Mouse (Mus musculus) spleen, adult 2 months (tissue): ENCODE data around the gene Nckap5. TPM values are rescaled to one million over a fixed set of nuclear protein-coding genes. Genes with fewer than 3 reads are reported as not detected.

Source experiments
- DNase-seq, 2 experiments: peaks; one replicate each; pipeline versions ENCODE4 v3.0.0 to v3.0.0-alpha.2; 2012 to 2021; ENCODE audit warnings: low spot score in 2 of 2, low read depth in 1 of 2
- H3K27ac ChIP-seq: fragments of 200-500 bp; 2 replicates; pipeline ENCODE4 v1.5.1; 2012; ENCODE audit warnings: low read length, inconsistent platforms; ENCODE audit not compliant: insufficient read depth
- H3K27me3 ChIP-seq: fragments of 200-500 bp; 2 replicates; pipeline ENCODE4 v1.6.1; 2012; ENCODE audit warnings: mild to moderate bottlenecking, moderate library complexity, low read length, inconsistent platforms; ENCODE audit not compliant: control insufficient read depth, insufficient read depth
- H3K36me3 ChIP-seq: fragments of 200-500 bp; 2 replicates; pipeline ENCODE4 v1.6.1; 2012; ENCODE audit warnings: mild to moderate bottlenecking, low read length, inconsistent platforms; ENCODE audit not compliant: control insufficient read depth, insufficient read depth
- H3K4me1 ChIP-seq: fragments of 200-500 bp; 2 replicates; pipeline ENCODE4 v1.6.1; 2011; ENCODE audit warnings: inconsistent platforms; ENCODE audit not compliant: control insufficient read depth, insufficient read depth, insufficient read length
- H3K4me3 ChIP-seq: fragments of 200-500 bp; 2 replicates; pipeline ENCODE4 v1.5.1; 2011; ENCODE audit warnings: mild to moderate bottlenecking, inconsistent platforms; ENCODE audit not compliant: insufficient read depth, insufficient read length; ENCODE audit errors: extremely low read depth
- CTCF ChIP-seq: fragments of 200-500 bp; IDR thresholded peaks from 2 replicates; pipeline ENCODE4 v1.5.1; 2011; ENCODE audit warnings: mild to moderate bottlenecking, inconsistent platforms; ENCODE audit not compliant: insufficient read depth, insufficient read length, insufficient replicate concordance; ENCODE audit errors: extremely low read depth
- POLR2A ChIP-seq: fragments of 200-500 bp; IDR thresholded peaks from 2 replicates; pipeline ENCODE4 v1.6.1; 2011; ENCODE audit warnings: low read depth, low read length, inconsistent platforms
- WGBS: fragments of 180-500 bp; shearing (Covaris S2); methylation state at CpG from one replicate; pipeline ENCODE4 v1.1.7; 2018; 5-methylcytosine and 5-hydroxymethylcytosine counted together
- polyA plus RNA-seq: library from polyadenylated mRNA; depleted of rRNA; stranded (reverse); fragments of >200 nt; gene quantifications from 2 replicates; pipeline ENCODE4 v1.2.3, GENCODE M21; 2012

Gene Nckap5
- polyA plus RNA-seq, 1 experiment, result 0.26 TPM

DNA sequence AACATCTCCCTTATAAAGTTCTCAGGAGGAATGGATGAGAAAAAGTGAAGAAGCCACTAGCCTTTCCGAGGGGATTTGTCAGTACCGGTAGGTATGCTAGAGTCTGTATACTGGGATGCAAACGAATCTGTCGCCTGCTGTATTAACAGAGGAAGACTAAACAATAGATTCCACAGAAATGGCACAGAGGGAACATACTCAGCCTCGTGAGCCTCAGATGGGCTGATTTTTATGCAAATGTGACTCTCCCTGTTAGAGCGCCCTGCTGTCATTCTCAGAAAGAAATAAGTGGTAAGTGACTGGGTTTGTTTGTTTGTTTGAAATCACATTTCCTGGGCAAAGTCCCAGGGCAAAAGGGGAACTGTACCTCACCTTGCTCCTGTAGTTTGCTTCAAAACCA lies 858.7 kb downstream of the Nckap5 start:
- no peak for DNase-seq
- 73% methylated on average over 6 of the region's 6 CpGs for WGBS
- Histone ChIP-seq H3K4me3 (no peak overlapping the region), H3K27ac (no peak overlapping the region), H3K4me1 (no peaks in the 10 kb centered on the region), H3K27me3 (no peaks in the 10 kb centered on the region), H3K36me3 (no peaks in the 10 kb centered on the region)
- no peak for TF ChIP-seq CTCF
- TF ChIP-seq POLR2A, result no peak

DNA sequence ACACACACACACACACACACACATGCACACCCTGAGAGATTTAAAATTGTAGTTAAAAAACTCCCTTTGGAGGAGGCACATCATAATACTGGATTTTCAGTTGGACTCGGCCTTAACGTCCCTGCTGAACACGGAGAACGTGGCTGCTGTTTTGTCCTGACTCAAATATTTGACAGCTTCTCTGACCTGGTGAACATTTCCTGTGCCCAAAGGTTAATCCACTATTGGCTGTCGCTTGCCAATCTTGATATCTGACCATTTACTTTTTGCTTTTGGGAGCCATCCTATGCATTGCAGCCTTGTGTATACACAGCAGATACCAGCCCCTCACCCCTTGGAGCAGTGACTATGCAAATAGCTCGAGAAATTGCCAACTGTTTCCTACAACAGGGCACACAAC lies 862.9 kb downstream of the Nckap5 start:
- H3K4me3 ChIP-seq, result no peak overlapping the region
- H3K27ac ChIP-seq, result no peak overlapping the region
- TF ChIP-seq CTCF (no peak), POLR2A (no peak)
- H3K27me3 ChIP-seq, result no peaks in the 10 kb centered on the region
- DNase-seq, result no peak
- no peaks in the 10 kb centered on the region for H3K4me1 ChIP-seq
- 79% methylated on average over 6 of the region's 6 CpGs for WGBS
- no peaks in the 10 kb centered on the region for H3K36me3 ChIP-seq

DNA sequence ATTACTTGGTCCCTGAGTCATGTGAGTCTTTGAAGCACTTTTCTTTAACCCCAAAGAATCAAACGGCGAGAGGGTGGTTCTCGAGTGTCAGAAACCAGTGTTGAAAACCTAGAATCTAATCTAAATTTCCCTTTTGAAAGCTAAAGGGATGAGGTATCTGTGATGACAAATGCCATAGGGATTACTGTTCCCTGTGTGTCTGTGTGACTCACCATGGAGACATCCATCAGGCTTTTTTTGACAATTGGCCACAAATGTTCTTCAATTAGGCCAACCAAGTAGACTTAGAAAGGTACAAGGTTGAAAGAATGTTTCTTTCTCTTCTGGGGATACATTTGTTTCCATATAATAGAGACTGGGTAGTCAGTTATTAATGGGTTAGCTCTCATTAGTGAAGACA lies 879.6 kb downstream of the Nckap5 start:
- Histone ChIP-seq H3K4me3 (no peak overlapping the region), H3K4me1 (no peaks in the 10 kb centered on the region), H3K27me3 (no peaks in the 10 kb centered on the region), H3K27ac (no peak overlapping the region), H3K36me3 (no peaks in the 10 kb centered on the region)
- no peak for DNase-seq
- WGBS, result 92% methylated on average over 3 of the region's 3 CpGs
- no peak for TF ChIP-seq POLR2A
- TF ChIP-seq CTCF, result no peak

DNA sequence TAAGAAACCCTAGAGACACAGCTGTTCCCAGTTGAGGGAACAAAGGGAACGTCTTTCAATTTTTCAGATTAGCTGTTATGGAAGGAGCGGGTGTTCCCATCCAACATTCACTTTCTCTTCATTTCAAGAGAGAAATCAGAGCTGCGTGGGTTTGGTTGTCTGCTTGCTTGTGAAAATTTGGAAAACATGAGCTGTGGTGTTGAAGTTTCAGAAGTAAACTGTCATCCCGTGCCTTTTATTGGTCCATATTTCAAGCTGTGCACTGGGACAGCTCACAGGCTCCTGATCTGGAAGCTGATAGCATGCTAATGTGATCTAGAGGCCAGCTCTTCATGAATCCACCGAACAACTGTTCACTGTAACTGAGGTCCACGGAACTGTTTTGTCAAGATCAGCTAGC lies 881.5 kb downstream of the Nckap5 start:
- H3K4me3 ChIP-seq, result no peak overlapping the region
- H3K27me3 ChIP-seq, result no peaks in the 10 kb centered on the region
- H3K4me1 ChIP-seq, result no peaks in the 10 kb centered on the region
- H3K36me3 ChIP-seq, result no peaks in the 10 kb centered on the region
- DNase-seq, result no peak
- no peak overlapping the region for H3K27ac ChIP-seq
- 86% methylated on average over 6 of the region's 6 CpGs for WGBS
- no peak for TF ChIP-seq POLR2A
- TF ChIP-seq CTCF, result no peak

DNA sequence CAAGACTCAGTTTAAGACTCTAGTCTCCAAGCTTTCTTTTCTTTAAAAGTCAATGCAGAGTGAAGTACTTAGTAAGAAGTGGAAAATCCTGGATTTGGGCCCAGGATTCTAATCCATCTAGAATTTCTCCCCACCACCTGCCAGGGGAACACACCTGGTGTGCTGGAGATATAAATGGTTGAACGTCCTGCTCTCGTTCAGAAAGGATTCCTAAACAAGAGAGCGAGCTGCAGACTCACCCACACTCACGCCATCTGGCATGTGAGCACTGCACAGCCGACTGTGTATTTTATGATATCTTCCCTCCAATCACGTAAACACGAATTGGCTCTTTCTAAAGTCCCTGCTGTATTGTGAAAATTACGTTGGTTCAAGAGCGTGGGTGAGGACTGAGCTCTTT lies 885.5 kb downstream of the Nckap5 start:
- Histone ChIP-seq H3K4me3 (no peak overlapping the region), H3K27ac (no peak overlapping the region), H3K36me3 (no peaks in the 10 kb centered on the region), H3K27me3 (no peaks in the 10 kb centered on the region), H3K4me1 (no peaks in the 10 kb centered on the region)
- TF ChIP-seq CTCF, result no peak
- no peak for TF ChIP-seq POLR2A
- 81% methylated on average over 9 of the region's 9 CpGs for WGBS
- no peak for DNase-seq

DNA sequence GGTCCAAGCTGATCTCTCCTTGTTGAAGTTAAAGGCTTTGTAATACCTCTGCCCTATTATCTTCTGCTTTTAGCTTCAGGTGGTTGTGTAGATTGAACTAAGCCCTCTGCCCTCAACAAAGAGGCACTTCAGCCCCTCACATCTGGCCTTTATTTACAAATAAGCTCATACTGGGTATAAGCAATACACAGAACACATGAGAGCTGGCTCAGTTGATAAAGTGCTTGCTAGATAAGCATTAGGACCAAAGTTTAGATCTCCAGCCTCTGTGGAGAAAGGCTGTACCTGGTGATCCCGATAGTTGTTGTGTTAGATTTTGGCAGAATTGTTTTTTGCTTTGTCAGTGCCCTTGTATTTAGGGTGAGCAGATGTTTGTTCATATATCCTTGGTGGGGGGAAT lies 887.3 kb downstream of the Nckap5 start:
- no peak overlapping the region for H3K4me3 ChIP-seq
- 72% methylated on average over 1 of the region's 1 CpGs for WGBS
- H3K27ac ChIP-seq, result no peak overlapping the region
- H3K27me3 ChIP-seq, result no peaks in the 10 kb centered on the region
- H3K4me1 ChIP-seq, result no peaks in the 10 kb centered on the region
- no peak for DNase-seq
- TF ChIP-seq POLR2A, result no peak
- no peak for TF ChIP-seq CTCF
- H3K36me3 ChIP-seq, result no peaks in the 10 kb centered on the region

DNA sequence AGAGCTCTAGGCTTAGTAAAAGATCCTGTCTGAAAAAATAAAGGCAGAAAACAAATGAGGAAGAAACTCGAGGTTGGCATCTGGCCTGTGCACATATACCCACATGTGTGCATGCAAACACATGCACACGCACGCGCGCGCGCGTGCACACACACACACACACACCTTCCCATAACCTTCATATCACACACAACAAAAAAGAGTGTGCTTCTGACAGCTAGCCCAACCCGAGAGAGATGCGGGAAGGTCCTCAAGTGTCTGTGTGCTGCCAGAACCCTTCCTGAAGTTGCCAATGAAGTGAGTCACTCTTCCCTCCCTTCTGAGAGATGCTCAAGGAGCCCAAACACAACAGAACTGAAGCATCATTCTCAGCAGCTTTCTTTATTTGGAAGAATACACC lies 905.1 kb downstream of the Nckap5 start:
- Histone ChIP-seq H3K27me3 (no peaks in the 10 kb centered on the region), H3K27ac (no peak overlapping the region), H3K36me3 (no peaks in the 10 kb centered on the region), H3K4me1 (no peaks in the 10 kb centered on the region), H3K4me3 (no peak overlapping the region)
- 92% methylated on average over 10 of the region's 10 CpGs for WGBS
- no peak for DNase-seq
- TF ChIP-seq POLR2A (no peak), CTCF (no peak)

DNA sequence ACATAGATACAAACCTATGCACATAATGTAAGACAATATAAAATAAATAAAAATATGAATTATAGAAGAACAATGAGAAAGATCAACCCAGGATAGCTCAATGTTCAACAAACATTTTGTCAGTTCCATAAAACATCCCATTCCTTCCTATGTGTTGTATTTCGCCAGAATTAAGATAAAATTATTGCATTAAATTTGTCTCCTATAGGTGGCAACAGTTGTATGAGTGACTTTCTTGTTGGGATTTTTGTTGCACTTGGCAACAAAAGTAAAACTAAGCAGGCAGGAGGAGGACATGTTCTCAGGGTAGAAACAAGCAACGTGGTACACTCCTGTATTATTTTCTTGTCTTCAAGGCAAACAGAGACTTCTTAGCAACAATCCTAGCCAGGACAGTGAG lies 907.5 kb downstream of the Nckap5 start:
- H3K27ac ChIP-seq, result no peak overlapping the region
- H3K4me3 ChIP-seq, result no peak overlapping the region
- H3K4me1 ChIP-seq, result no peaks in the 10 kb centered on the region
- no peak for TF ChIP-seq CTCF
- no peak for TF ChIP-seq POLR2A
- H3K36me3 ChIP-seq, result no peaks in the 10 kb centered on the region
- no peak for DNase-seq
- 71% methylated on average over 2 of the region's 2 CpGs for WGBS
- H3K27me3 ChIP-seq, result no peaks in the 10 kb centered on the region
